Mouse (Mus musculus) adrenal gland, adult (tissue): Measurements from ENCODE around the gene Ift57.

Experiments
- DNase-seq, 2 experiments: peaks; one replicate each; pipeline ENCODE4 v3.0.0; 2022 to 2023; ENCODE audit warnings: low spot score in 1 of 2; ENCODE audit not compliant: inconsistent age in 2 of 2

The Ift57 gene

DNA sequence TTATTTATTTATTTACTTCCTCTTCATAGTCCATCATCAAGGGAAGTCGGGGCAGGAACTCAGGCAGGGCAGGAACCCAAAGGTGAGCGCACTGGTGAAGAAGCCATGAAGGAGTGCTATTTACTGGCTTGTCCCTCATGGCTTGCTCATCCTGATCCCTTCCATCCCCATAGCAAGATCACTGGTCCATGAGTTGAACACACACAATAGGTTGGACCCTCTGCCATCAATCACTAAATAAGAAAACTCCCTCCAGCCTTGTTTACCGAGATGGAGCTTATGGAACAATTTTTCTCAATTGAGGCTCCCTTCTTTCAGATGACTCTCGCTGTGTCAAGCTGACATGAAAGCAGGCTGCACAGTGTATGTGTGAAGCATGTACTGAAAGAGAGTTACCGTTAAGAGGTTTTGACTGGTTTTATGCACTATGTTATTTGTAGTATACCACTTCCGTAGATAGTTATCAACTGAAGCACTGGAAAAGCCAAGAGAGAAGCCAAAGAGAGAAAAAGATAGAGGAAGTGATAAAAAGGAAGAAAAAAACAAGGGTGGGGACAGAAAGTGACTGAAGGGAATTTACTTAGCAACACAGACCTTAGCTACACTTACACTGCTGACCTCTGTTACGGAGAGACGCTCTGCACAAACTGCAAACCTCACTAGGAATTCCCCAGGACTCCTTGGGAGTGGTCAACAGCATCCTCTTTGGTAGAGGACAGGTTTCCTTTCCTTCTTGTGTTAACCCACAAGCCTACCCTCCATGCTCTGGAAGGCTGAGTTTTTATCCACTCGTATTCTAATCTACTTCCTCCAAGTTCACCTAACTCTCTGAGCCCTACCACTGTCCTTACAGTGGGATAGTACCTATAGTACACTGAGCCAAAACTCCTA is 91.8 kb downstream of the Ift57 start:
- no peak for DNase-seq

DNA sequence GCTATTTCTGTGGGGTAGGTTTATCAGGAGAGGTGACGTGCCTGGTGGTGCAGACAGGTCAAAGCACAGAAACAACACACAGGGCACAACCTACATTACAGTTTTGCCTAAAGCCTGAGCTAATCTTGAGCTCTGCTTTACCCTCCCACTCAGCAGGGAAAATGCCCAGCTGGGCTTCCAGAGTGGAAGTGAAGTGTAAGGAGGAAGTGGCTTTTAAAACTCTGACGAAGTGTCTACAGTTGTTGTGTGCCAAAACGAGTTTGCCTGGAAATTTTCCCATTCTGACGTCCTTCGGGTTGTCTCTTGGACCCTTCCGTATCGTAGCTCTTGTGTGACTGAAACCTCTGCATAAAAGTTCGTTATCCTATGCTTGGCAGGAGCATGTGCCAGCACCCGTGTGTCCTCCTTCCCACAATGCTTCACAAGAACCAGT is 93.4 kb downstream of the Ift57 start:
- DNase-seq, result peak in 1 of 2 experiments; percentile 59

DNA sequence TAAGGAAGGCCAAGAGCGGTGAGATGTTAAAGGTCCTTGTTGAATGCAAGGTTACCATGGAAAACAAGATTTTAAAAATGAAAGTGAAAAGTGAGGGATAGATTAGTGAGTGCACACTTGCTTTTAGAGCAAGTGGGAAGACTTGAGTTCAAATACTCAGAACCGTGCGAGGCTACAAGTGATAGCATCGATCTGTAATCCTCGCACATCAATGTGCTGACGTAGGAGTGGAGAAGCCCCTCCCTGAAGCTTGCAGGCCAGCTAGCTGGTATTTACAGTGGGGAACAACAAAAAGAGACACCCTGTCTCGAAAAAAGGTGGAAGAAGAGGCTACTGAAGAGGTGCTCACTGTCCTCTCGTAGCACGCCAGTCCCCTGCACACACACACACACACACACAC is 94.6 kb downstream of the Ift57 start:
- DNase-seq, result no peak

DNA sequence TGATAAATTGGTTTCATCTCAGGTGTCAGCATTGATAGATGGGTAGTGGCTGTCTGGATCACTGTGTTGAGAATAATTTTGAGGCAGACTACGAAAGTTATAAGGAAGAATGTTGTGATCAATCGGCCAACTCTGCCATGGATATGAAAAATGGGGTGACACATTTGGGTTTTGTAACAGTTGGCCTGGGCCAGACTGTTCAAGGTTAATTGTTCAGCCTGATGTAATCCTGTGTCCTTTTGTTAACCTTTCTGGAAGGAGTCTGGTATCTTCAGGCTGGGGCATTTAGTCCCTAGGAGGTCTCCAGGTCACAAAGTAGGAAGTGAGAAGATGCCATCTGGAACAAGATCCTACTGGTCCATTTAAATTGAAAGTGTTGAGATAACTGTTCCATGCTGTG is 97.2 kb downstream of the Ift57 start:
- peak; percentile 24 to 84 for DNase-seq

DNA sequence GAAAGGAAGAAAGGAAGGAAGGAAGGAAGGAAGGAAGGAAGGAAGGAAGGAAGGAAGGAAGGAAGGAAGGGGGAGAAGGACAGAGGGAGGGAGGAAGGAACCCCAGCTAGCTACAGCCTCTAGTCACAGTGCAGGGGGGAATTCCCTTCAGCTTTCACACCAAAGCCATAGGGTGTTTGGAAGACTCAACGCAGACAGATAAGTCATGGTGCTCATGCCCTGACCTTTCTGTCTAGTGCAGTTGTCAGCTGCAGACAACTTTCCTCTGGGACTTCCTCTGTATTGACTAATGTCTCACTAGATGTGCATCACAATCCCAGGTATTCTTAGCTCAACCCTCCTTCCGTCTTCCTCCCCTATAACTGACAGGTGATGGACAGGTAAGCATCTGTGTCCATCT is 97.9 kb downstream of the Ift57 start:
- no peak for DNase-seq

DNA sequence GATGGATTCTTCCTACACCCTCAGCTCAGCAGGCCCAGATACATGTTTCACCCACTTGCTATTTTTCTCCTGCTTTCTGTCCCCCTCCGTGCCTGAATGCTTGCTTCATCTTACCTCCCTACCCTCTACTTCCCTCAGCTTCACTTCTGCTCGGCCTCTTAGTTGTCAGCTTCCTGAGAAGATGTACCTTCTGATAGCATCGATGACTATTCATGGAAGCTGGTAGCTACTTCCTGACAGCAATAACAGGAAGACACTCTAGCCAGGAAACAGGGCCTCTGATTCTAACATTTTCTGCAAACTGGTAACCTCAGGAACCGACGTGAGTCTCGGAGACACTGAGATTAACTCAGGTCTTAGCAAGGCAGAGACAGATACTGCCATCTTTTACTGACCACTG is 99.8 kb downstream of the Ift57 start:
- DNase-seq, result peak in 1 of 2 experiments; percentile 38

DNA sequence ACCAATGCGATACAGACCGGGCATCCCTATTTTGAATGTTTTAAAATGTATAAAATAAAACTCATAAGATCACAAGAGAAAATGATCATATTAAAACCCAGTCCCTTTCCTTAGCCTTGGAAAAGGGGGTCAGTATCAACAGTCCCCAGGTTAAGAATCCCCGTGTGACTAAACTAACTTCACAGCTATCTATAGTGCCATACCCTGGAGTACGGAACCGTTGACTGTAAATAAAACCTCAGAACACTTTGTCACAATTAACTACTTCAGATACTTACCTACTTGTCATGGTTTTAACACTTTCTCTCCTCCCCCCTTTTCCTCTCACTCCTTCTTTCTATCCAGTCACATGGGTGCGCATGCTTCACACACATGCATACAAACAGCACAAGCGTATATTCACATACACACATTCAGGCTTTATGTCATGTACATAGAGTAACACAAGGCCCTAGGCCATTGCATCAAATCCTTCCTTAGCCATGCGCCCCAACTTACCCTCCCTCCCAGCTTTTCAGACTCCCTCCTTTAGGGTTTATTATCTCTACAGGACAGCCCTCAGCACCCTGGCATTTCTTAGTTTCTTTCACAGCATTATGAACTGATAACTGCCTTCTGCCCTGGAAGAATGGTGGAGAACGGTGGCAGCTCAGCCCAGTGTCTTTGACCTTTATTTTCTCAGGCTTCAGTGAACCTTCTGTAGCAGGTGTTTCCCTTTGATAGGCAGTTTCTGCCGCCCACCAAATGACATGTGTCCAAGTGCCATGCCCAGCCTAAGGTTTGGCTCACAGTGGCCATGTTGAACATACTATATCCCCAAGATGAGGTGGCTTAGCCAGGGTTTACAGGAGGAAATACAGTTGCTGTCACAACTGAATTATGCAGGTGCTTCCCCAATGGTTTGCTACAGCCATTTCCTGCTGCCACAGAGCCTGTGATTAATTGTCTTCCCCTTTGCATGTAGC is 100.8 kb downstream of the Ift57 start, which contains the start of gene Cd47:
Gene Cd47, plus strand, starts transcription at position 937 of the 965 bp plus-strand sequence.
- peak; percentile 30 to 54 for DNase-seq

DNA sequence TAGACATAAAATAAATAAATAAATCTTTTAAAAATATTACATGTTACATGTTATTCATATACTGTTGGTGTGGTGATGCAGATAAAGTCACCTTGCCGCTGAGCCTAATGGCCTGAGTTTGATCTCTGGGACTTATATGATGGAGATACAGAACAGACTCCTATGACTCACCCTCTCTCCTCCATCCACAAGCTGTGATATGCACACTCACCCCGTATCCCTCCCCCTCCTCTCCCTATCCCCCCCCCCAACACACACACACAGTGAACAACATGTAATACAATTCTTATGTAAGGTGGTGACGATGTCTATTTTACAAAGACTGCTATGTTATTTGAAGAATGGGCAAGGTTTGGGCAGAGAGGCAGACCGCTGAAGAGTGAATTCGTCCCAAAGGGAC is 102.0 kb downstream of the Ift57 start:
- no peak for DNase-seq

DNA sequence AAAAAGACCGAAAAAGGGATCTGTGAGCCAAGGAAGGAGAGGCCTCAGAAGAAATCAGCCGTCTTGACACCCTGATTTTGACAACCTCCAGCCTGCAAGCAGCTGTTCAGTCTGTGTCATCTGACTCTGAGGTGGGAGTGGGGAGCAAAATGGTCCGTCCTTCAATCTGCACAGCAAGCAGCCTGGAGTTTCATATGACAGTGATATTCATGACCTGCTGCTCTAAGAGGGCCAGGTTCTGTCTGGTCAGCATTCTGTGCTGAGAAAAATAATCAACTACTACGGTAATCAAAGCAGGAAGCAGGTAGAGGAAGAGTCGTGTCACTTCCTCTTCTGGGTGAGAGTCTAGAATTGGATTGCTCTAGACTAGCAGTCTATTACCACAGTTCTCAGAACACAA is 102.4 kb downstream of the Ift57 start:
- no peak for DNase-seq

DNA sequence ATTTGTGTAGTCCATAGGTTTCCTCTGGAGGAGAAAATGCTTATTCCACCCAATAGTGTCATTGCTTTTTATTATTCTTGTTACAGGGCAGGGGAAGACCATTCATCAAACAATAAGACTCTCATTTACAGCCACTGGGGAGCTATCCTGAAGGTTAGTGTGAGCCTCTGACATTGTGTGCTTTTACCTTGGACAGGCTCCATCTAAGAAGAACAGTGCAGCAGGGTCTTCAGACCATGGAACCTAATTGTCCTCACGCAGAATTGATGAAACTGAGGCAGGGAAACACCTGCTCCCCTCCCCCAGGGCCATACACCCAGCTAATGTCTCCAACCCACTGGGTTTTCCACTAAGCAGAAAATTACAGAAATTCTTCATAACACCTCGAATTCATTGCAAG is 104.0 kb downstream of the Ift57 start:
- DNase-seq, result no peak

DNA sequence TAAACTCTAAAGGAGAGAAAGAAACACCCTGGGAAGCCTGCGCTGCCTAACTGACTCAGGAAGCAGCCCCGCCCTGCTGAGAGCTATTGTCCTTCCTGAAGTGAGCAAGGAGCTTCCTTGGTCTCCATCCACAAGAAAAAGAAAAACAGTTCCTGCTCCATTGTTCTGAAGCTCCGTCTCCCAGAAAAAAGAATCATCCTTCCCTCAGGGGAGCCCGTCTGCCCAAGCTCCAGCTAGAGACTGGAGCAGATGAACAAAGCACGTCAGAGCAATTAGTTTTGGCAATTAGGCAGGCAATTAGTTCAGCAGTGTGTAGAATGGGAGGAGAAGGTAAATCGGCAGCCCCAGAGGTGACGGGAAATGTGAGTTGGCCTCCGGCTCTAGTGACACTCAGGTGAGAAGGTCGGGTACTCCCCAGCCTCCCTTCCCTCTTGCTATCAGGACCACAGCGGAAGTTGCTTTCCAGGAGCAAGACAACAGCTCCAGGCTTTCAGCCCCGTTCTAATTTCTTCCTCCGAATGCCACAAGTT is 105.0 kb downstream of the Ift57 start:
- peak in 1 of 2 experiments; percentile 49 for DNase-seq

DNA sequence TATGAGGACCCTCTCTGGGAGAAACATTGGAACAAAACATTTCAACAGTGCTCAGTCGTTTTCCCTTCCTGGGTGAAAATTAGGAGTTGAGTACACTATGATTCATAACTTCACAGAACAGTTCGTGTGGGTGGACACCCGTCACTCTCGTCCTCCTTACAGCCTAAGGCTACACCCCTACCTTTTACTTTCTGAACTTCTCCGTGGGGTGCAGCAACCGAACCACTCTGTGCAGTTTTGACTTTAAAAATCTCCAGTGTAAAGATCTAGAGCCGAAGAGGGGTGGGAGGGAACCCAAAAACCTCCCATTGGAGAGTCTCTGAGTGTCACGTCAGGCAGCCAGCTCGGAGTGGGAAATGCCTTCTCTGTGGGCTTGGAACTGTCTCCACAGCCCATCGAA is 107.9 kb downstream of the Ift57 start:
- DNase-seq, result no peak

DNA sequence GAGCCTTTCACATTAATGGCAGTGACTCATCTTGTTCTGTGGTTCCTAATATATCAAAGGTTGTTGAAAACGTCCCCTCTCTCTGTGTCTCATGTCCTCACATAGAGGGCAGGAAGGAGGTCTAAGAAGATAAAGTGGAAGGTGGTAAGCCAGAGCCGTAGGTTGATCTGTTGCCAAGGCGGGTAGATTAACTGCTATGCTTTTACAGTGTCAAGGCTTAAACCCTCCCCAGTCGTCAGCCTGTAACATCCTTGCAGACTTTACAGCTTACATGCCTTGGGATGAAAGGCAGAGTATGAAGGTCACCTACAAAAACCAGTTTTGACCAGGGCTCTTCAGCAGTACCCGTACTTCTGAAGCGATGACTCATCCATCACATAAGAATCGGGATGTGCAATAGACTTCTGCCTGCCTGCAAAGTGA is 108.4 kb downstream of the Ift57 start:
- peak; percentile 28 to 82 for DNase-seq

DNA sequence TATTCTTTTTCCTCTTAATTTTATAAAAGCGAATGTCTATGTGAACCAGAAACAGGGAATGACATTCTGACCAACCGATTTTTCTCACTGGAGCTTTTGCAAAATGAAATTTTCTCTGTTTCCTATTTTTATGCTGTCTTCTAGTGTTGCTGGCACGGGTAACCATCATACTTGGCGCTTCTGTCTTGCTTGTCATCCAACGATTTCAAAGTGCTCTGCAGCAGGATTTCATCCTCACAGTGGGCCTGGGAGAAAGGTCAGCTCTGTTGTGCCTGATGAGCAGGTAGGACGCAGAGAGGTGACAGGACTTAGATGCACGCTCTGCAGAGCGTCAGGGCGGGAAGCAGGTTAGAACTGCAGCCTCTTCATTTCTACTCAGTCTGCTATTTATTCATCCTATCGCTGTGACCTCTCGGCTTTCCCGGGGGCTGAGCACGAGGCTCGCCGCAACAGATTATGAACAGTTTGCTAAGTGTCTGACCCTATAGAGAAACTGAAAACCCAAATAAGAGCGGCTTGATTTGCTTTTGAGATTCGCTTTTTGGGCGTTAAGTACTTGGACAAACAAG is 108.9 kb downstream of the Ift57 start:
- DNase-seq, result peak in 1 of 2 experiments; percentile 49

DNA sequence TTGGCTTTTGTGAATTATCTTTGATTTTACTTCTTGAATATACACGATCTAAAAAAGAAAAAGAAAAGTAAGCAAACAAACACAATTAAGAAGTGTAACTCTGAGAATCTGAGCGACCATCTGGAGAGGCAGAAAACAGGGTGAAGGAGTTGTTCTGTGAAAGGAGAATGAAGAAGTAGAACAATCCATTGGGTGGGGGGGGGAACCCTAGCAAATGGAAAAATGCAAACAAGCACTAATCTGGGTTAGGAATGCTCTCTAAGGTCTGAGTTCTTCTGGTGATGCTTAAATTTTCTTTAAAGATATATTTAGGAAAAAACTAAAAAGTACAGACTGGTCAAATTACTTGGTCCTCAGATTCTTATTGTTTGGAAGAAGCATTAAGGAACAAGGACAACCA is 112.9 kb downstream of the Ift57 start:
- DNase-seq, result no peak

DNA sequence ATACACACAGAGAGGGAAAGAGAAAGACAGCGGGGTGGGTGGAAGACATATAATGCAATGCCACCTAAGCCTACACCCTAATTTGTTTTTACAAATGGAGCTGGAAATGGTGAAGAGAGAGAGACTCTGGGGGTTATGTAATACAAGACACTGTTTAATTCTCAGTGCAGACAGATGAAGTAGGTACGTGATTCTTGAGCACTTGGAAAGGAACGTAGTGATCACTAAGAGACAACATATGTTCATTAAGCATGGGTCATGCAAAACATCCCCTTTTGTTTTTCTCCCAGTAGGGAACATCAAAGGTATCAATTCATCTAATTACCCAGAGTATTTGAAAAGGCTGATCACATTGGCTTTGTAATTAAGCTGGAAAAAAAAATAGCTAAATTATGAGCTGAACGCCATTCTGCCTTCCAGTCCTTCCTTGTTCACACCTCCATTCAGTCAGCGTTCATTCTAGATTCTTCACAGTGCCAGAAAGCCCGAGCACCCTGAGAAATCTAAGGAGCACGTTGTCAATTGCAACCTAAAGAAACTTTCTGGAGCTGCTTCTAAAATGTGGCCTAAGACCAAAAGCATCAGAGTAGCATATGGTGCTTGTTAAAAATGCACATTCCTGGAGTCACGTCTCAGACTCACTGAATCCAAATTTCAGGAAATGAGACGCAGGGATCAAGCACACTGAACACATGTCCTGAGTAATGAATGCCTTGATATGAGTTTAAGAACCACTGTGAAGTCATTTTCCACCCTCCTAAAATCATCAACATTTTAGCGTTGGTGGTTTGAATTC is 114.0 kb downstream of the Ift57 start:
- DNase-seq, result no peak

DNA sequence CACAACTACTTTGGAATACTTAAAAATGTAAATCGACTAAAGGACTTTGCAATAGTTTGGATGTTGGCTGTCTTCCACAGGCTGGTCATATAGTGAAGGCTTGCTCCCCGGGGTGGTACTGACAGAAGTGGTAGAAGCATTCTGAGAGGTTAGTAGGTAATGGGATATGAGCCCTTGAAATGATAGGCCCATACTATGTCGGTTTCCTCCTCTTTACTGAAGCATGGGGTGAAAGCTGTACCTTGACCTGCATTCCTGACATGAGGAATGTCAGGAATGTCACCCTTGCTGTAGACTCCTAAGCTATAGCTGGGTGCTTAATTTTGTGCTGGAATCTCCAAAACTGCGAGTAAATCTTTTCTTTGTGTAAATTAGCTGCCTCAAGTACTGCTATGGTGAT is 115.4 kb downstream of the Ift57 start:
- no peak for DNase-seq
